In the genomic region with DNA sequence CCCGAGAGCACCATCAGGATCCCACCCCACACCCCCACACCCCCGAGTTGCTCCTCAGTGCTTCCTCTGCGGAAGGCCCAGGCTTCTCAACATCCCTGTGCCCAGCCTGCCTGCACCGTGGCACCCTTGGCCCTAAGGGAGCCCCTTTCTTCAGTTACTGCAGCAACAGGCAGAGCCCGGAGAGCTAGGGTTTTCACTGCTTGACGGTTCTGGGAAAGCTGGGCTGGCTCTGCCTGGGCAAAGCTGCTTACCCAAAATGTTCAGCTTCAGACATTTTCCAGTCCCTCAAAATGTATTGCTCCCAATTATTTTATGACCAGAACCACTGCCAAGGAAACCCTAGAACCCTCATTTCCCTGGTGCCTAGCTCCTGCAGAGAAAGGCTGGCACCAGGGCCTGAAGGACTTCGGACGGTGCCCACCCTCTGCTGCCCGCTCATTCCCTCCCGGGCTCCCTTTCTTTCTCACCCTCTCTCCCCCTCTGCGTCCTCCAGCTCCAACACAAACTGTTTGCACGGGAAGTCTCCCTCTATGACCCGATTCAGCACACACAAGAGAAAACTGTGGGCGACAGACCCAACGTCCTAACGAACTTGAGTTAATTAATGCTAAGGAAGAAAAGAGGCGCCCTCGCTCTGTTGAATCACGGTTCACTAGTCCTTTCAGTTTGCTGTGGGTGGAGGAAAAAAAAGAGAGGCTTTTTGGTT, we compare ENCODE assay signal across 11 mouse cellular contexts. TPM values are rescaled to one million over a fixed set of nuclear protein-coding genes. Genes with fewer than 3 reads are reported as not detected.
A peak's percentile ranks its signal among the peaks of the same experiment; 100 is the strongest.
DNase-seq lines count a peak whose midpoint lies in the region; ATAC-seq and TF ChIP-seq lines count a peak whose summit lies in the region.
"Had no signal": no experiment of that assay in that cellular context is flagged by ENCODE, and none has a peak within 500 bp of the region (broad histone marks: within the 10 kb centered on the region; RNA-seq: fewer than 3 reads in every experiment).

No protein-coding gene starts in this region.

- H3K27ac ChIP-seq in limb, embryonic 13.5 days = peak overlapping the region; percentile 28; the same call in 1 of the 2 replicates
- 0 out of 2 replicates have a peak overlapping the region, but pooled peaks have one; percentile 63 for H3K27ac ChIP-seq in stomach, postnatal 0 days (replicated peaks)
- H3K27ac ChIP-seq: kidney, postnatal 0 days; liver, embryonic 13.5 days had no signal

- H3K9ac ChIP-seq in limb, embryonic 13.5 days = peak overlapping the region; percentile 43
- no peak overlapping the region for H3K9ac ChIP-seq in stomach, postnatal 0 days (ENCODE audit: low read length)
- H3K9ac ChIP-seq: liver, embryonic 13.5 days had no signal

- H3K27me3 ChIP-seq in limb, embryonic 13.5 days = peaks cover 87% of the 10 kb centered on the region
- H3K27me3 ChIP-seq in stomach, postnatal 0 days (ENCODE audit: control insufficient read depth, insufficient read depth, low read length) = no peaks in the 10 kb centered on the region

- H3K9me3 ChIP-seq in limb, embryonic 13.5 days = no peaks in the 10 kb centered on the region
- H3K9me3 ChIP-seq in stomach, postnatal 0 days (ENCODE audit: control insufficient read depth, low read length) = no peaks in the 10 kb centered on the region
- H3K9me3 ChIP-seq: liver, embryonic 13.5 days had no signal

- no peak for TF ChIP-seq EP300 in stomach, postnatal 0 days (optimal IDR thresholded peaks at IDR 0.05)

- ATAC-seq in frontal cortex, adult (ENCODE audit: low TSS enrichment) = 0 out of 2 replicates have a peak, but pooled peaks have one; percentile 11
- ATAC-seq in limb, embryonic 13.5 days (ENCODE audit: low FRiP score, low read depth) = no peak
- no peak for ATAC-seq in stomach, postnatal 0 days (ENCODE audit: low FRiP score, low TSS enrichment)
- ATAC-seq: activated CD4-positive, CD25-positive, alpha-beta regulatory T cell, adult 4 months had no signal

- peak overlapping the region; percentile 51 for H3K4me2 ChIP-seq in limb, embryonic 13.5 days (replicated peaks)
- H3K4me2 ChIP-seq in stomach, postnatal 0 days (replicated peaks; ENCODE audit: low read depth) = peak overlapping the region; percentile 14; the same call in 1 of the 2 replicates
- H3K4me2 ChIP-seq: liver, embryonic 13.5 days had no signal

- H3K36me3 ChIP-seq in limb, embryonic 13.5 days = no peaks in the 10 kb centered on the region
- no peaks in the 10 kb centered on the region for H3K36me3 ChIP-seq in stomach, postnatal 0 days (ENCODE audit: control insufficient read depth, insufficient read depth, low read length)
- H3K36me3 ChIP-seq: liver, embryonic 13.5 days had no signal

- no peak for DNase-seq in frontal cortex, postnatal 25 days (ENCODE audit: low spot score in 2 of 2)
- DNase-seq in right cerebral cortex, postnatal 10 days (ENCODE audit: low spot score in 2 of 2) = peak; percentile 72
- DNase-seq in right cerebral cortex, adult 2 months (ENCODE audit: low spot score in 2 of 2) = no peak
- no peak for DNase-seq in stomach, postnatal 0 days (ENCODE audit: low spot score)
- DNase-seq in thymus, postnatal 4 days = no peak
- DNase-seq in lung, postnatal 25 days (ENCODE audit: low spot score) = no peak
- DNase-seq: liver, embryonic 13.5 days had no signal

- H3K4me3 ChIP-seq in limb, embryonic 13.5 days = peak overlapping the region; percentile 25
- H3K4me3 ChIP-seq in stomach, postnatal 0 days (ENCODE audit: low read depth, low read length) = no peak overlapping the region
- H3K4me3 ChIP-seq: liver, embryonic 13.5 days had no signal

- 16% methylated on average over 19 of the region's 19 CpGs for WGBS in limb, embryonic 13.5 days
- WGBS in stomach, postnatal 0 days = 57% methylated on average over 19 of the region's 19 CpGs

- TF ChIP-seq CTCF in stomach, postnatal 0 days (IDR thresholded peaks at IDR 0.05; ENCODE audit: low read depth) = no peak

- peaks cover 99% of the 10 kb centered on the region for H3K4me1 ChIP-seq in limb, embryonic 13.5 days
- peaks cover 19% of the 10 kb centered on the region for H3K4me1 ChIP-seq in stomach, postnatal 0 days (replicated peaks; ENCODE audit: control insufficient read depth, insufficient read depth)

RNA-seq across cellular contexts. Expression of gene Nfix, which starts 20.5 kb away (rescaled TPM):
- polyA plus RNA-seq in limb, embryonic 13.5 days (2015; fragmentation: Nextera tagmentation; extraction: Ambion mirVana) = 46.9 and 48.0 TPM in 2 replicates
- polyA plus RNA-seq in stomach, postnatal 0 days (2015; fragmentation: Nextera tagmentation; extraction: Ambion mirVana) = 36.5 and 36.6 TPM in 2 replicates

RNA-seq across cellular contexts. Expression of gene Dand5, which starts 43.0 kb away (rescaled TPM):
- polyA plus RNA-seq in limb, embryonic 13.5 days (2015; fragmentation: Nextera tagmentation; extraction: Ambion mirVana) = 6.3 TPM in 2 replicates
- polyA plus RNA-seq in stomach, postnatal 0 days (2015; fragmentation: Nextera tagmentation; extraction: Ambion mirVana) = 3.3 TPM in 2 replicates

RNA-seq across cellular contexts. Expression of gene Gadd45gip1, which starts 51.6 kb away (rescaled TPM):
- 48.1 and 48.4 TPM in 2 replicates for polyA plus RNA-seq in limb, embryonic 13.5 days (2015; fragmentation: Nextera tagmentation; extraction: Ambion mirVana)
- polyA plus RNA-seq in stomach, postnatal 0 days (2015; fragmentation: Nextera tagmentation; extraction: Ambion mirVana) = 38.5 and 39.3 TPM in 2 replicates

RNA-seq across cellular contexts. Expression of gene G430095P16Rik, which starts 56.9 kb away (rescaled TPM):
- polyA plus RNA-seq in limb, embryonic 13.5 days (2015; fragmentation: Nextera tagmentation; extraction: Ambion mirVana) = 7.1 and 9.8 TPM in 2 replicates
- polyA plus RNA-seq in stomach, postnatal 0 days (2015; fragmentation: Nextera tagmentation; extraction: Ambion mirVana) = 1.7 and 2.0 TPM in 2 replicates

Comparison
In these comparisons a context has a peak if more than half of its experiments do, and no peak if none do; other contexts are left out.
1. DNase-seq: peak in right cerebral cortex, postnatal 10 days (2 of 2); none in frontal cortex, postnatal 25 days (0 of 2), right cerebral cortex, adult 2 months (0 of 2), stomach, postnatal 0 days (single experiment), thymus, postnatal 4 days (single experiment) and lung, postnatal 25 days (single experiment).